ENCODE assay signal across 20 mouse cellular contexts in genomic region chr11:119532460-119532859, GRCm38 (mm10). TPM values are rescaled to one million over a fixed set of nuclear protein-coding genes. Genes with fewer than 3 reads are reported as not detected.
DNase-seq lines count a peak whose midpoint lies in the region; ATAC-seq and TF ChIP-seq lines count a peak whose summit lies in the region.
"Had no signal": no experiment of that assay in that cellular context is flagged by ENCODE, and none has a peak within 500 bp of the region (broad histone marks: within the 10 kb centered on the region; RNA-seq: fewer than 3 reads in every experiment).

No protein-coding gene starts in this region.

- H3K4me1 ChIP-seq in hindbrain, embryonic 15.5 days (replicated peaks), result peaks cover 6% of the 10 kb centered on the region
- no peaks in the 10 kb centered on the region for H3K4me1 ChIP-seq in hindbrain, embryonic 14.5 days (replicated peaks; ENCODE audit: control insufficient read depth, insufficient read depth, low read length)
- H3K4me1 ChIP-seq in midbrain, postnatal 0 days (ENCODE audit: insufficient read depth, low read length), result no peaks in the 10 kb centered on the region
- no peaks in the 10 kb centered on the region for H3K4me1 ChIP-seq in midbrain, embryonic 16.5 days (ENCODE audit: control insufficient read depth, insufficient read depth, low read length)
- no peaks in the 10 kb centered on the region; the same call in 1 of the 2 replicates for H3K4me1 ChIP-seq in heart, embryonic 11.5 days (ENCODE audit: control insufficient read depth, insufficient read depth, low read length)
- H3K4me1 ChIP-seq: stomach, embryonic 15.5 days had no signal

- WGBS in hindbrain, embryonic 15.5 days, result 56% methylated on average over 8 of the region's 8 CpGs
- 51% methylated on average over 8 of the region's 8 CpGs for WGBS in hindbrain, embryonic 14.5 days
- WGBS in midbrain, postnatal 0 days, result 61% methylated on average over 8 of the region's 8 CpGs
- 49% methylated on average over 8 of the region's 8 CpGs for WGBS in midbrain, embryonic 16.5 days
- WGBS in heart, embryonic 11.5 days (ENCODE audit: insufficient replicate concordance), result 72% methylated on average over 8 of the region's 8 CpGs

- no peak overlapping the region for H3K9ac ChIP-seq in hindbrain, embryonic 15.5 days
- H3K9ac ChIP-seq in hindbrain, embryonic 14.5 days, result no peak overlapping the region
- H3K9ac ChIP-seq in midbrain, postnatal 0 days (replicated peaks; ENCODE audit: low read length, poor library complexity, severe bottlenecking), result no peak overlapping the region
- H3K9ac ChIP-seq in midbrain, embryonic 16.5 days (ENCODE audit: low read depth, low read length), result no peak overlapping the region
- no peak overlapping the region for H3K9ac ChIP-seq in heart, embryonic 11.5 days (ENCODE audit: low read depth, low read length)
- H3K9ac ChIP-seq: lung, embryonic 14.5 days; stomach, embryonic 15.5 days had no signal

- no peak overlapping the region for H3K4me2 ChIP-seq in hindbrain, embryonic 15.5 days
- no peak overlapping the region for H3K4me2 ChIP-seq in hindbrain, embryonic 14.5 days (replicated peaks)
- no peak overlapping the region for H3K4me2 ChIP-seq in midbrain, postnatal 0 days (ENCODE audit: low read depth, low read length, poor library complexity, severe bottlenecking)
- no peak overlapping the region for H3K4me2 ChIP-seq in midbrain, embryonic 16.5 days (ENCODE audit: low read length)
- no peak overlapping the region for H3K4me2 ChIP-seq in heart, embryonic 11.5 days
- H3K4me2 ChIP-seq: liver, embryonic 11.5 days; lung, embryonic 14.5 days; midbrain, embryonic 11.5 days; stomach, embryonic 15.5 days had no signal

- no peak for DNase-seq in hindbrain, embryonic 14.5 days (ENCODE audit: low spot score)
- DNase-seq in midbrain, postnatal 0 days (ENCODE audit: low spot score), result peak; percentile 64
- DNase-seq in cerebellum, postnatal 10 days, result peak; percentile 92 to 96
- DNase-seq in right cerebral cortex, postnatal 10 days (ENCODE audit: low spot score in 2 of 2), result no peak
- DNase-seq: adrenal gland, postnatal 10 days; B cell, adult 2 months; gastrocnemius, postnatal 10 days; heart, adult 18-20 months; kidney, adult 2 months; kidney, postnatal 25 days; lung, embryonic 14.5 days; lung, postnatal 4 days; thymus, adult 2 months had no signal

- no peaks in the 10 kb centered on the region for H3K9me3 ChIP-seq in hindbrain, embryonic 15.5 days
- H3K9me3 ChIP-seq in hindbrain, embryonic 14.5 days (ENCODE audit: control insufficient read depth, low read length), result no peaks in the 10 kb centered on the region
- no peaks in the 10 kb centered on the region for H3K9me3 ChIP-seq in midbrain, postnatal 0 days (ENCODE audit: low read length)
- H3K9me3 ChIP-seq in midbrain, embryonic 16.5 days (replicated peaks; ENCODE audit: control insufficient read depth, low read length, poor library complexity, severe bottlenecking), result no peaks in the 10 kb centered on the region
- no peaks in the 10 kb centered on the region for H3K9me3 ChIP-seq in heart, embryonic 11.5 days (replicated peaks; ENCODE audit: control insufficient read depth, low read length)
- H3K9me3 ChIP-seq: limb, embryonic 10.5 days; stomach, embryonic 15.5 days had no signal

- H3K27ac ChIP-seq in hindbrain, embryonic 15.5 days (replicated peaks), result no peak overlapping the region
- H3K27ac ChIP-seq in hindbrain, embryonic 14.5 days, result no peak overlapping the region
- no peak overlapping the region for H3K27ac ChIP-seq in midbrain, postnatal 0 days (ENCODE audit: low read depth, low read length)
- no peak overlapping the region for H3K27ac ChIP-seq in midbrain, embryonic 16.5 days (ENCODE audit: low read length)
- no peak overlapping the region for H3K27ac ChIP-seq in heart, embryonic 11.5 days (ENCODE audit: low read depth, low read length)
- H3K27ac ChIP-seq: limb, embryonic 10.5 days; stomach, embryonic 15.5 days had no signal

- ATAC-seq in hindbrain, embryonic 15.5 days (ENCODE audit: low FRiP score, low read depth), result peak; percentile 30; the same call in 1 of the 2 replicates
- no peak for ATAC-seq in hindbrain, embryonic 14.5 days (ENCODE audit: low FRiP score)
- ATAC-seq in midbrain, postnatal 0 days (ENCODE audit: low FRiP score), result no peak
- no peak for ATAC-seq in midbrain, embryonic 16.5 days
- ATAC-seq in heart, embryonic 11.5 days (replicated peaks; ENCODE audit: insufficient number of reproducible peaks, low FRiP score, low TSS enrichment), result no peak

- H3K36me3 ChIP-seq in hindbrain, embryonic 15.5 days, result no peaks in the 10 kb centered on the region
- no peaks in the 10 kb centered on the region for H3K36me3 ChIP-seq in hindbrain, embryonic 14.5 days (replicated peaks; ENCODE audit: control insufficient read depth, insufficient read depth)
- no peaks in the 10 kb centered on the region for H3K36me3 ChIP-seq in midbrain, postnatal 0 days (ENCODE audit: insufficient read depth, low read length)
- no peaks in the 10 kb centered on the region for H3K36me3 ChIP-seq in midbrain, embryonic 16.5 days (ENCODE audit: control insufficient read depth, insufficient read depth, low read length)
- H3K36me3 ChIP-seq in heart, embryonic 11.5 days (ENCODE audit: control insufficient read depth, insufficient read depth, low read length), result no peaks in the 10 kb centered on the region
- H3K36me3 ChIP-seq: limb, embryonic 10.5 days; stomach, embryonic 15.5 days had no signal

- H3K27me3 ChIP-seq in hindbrain, embryonic 15.5 days, result no peaks in the 10 kb centered on the region
- no peaks in the 10 kb centered on the region for H3K27me3 ChIP-seq in hindbrain, embryonic 14.5 days (ENCODE audit: control insufficient read depth, insufficient read depth, low read length)
- no peaks in the 10 kb centered on the region; the same call in 1 of the 2 replicates for H3K27me3 ChIP-seq in midbrain, postnatal 0 days (ENCODE audit: insufficient read depth, low read length)
- no peaks in the 10 kb centered on the region for H3K27me3 ChIP-seq in midbrain, embryonic 16.5 days (ENCODE audit: control insufficient read depth, insufficient read depth, low read depth, low read length)
- 0 out of 2 replicates have a peak, but pooled peaks cover 9% of the 10 kb centered on the region for H3K27me3 ChIP-seq in heart, embryonic 11.5 days (ENCODE audit: control insufficient read depth, insufficient read depth, low read length)
- H3K27me3 ChIP-seq: stomach, embryonic 15.5 days had no signal

- no peak for TF ChIP-seq CTCF in midbrain, postnatal 0 days (IDR thresholded peaks at IDR 0.05)

- no peak overlapping the region for H3K4me3 ChIP-seq in hindbrain, embryonic 15.5 days
- H3K4me3 ChIP-seq in hindbrain, embryonic 14.5 days (replicated peaks; ENCODE audit: low read length), result no peak overlapping the region
- H3K4me3 ChIP-seq in midbrain, postnatal 0 days (ENCODE audit: low read depth, low read length), result no peak overlapping the region
- H3K4me3 ChIP-seq in midbrain, embryonic 16.5 days (ENCODE audit: low read depth, low read length), result no peak overlapping the region
- H3K4me3 ChIP-seq in heart, embryonic 11.5 days (ENCODE audit: low read depth, low read length), result no peak overlapping the region
- H3K4me3 ChIP-seq: limb, embryonic 10.5 days; stomach, embryonic 15.5 days had no signal

RNA-seq across cellular contexts. Expression of gene Nptx1, which starts 15.1 kb away (rescaled TPM):
- 16.2 and 20.7 TPM in 2 replicates for polyA plus RNA-seq in hindbrain, embryonic 15.5 days (2015; fragmentation: Nextera tagmentation; extraction: Ambion mirVana)
- 17.4 and 20.5 TPM in 2 replicates for polyA plus RNA-seq in hindbrain, embryonic 14.5 days (2014; fragmentation: Nextera tagmentation; extraction: Ambion mirVana)
- 16.3 and 22.4 TPM in 2 replicates for total RNA-seq in midbrain, postnatal 0 days (2014; rRNA removed)
- 7.5 and 7.6 TPM in 2 replicates for polyA plus RNA-seq in midbrain, postnatal 0 days (2015; fragmentation: Nextera tagmentation; extraction: Ambion mirVana)
- polyA plus RNA-seq in midbrain, embryonic 16.5 days (2015; fragmentation: Nextera tagmentation; extraction: Ambion mirVana), result 12.4 and 12.6 TPM in 2 replicates
- polyA plus RNA-seq in heart, embryonic 11.5 days (2014; fragmentation: Nextera tagmentation; extraction: Ambion mirVana), result 0.72 and 0.90 TPM in 2 replicates

RNA-seq across cellular contexts. Expression of gene Endov, which starts 41.3 kb away (rescaled TPM):
- 17.2 and 17.6 TPM in 2 replicates for polyA plus RNA-seq in hindbrain, embryonic 15.5 days (2015; fragmentation: Nextera tagmentation; extraction: Ambion mirVana)
- 11.4 and 15.9 TPM in 2 replicates for polyA plus RNA-seq in hindbrain, embryonic 14.5 days (2014; fragmentation: Nextera tagmentation; extraction: Ambion mirVana)
- 36.7 and 42.0 TPM in 2 replicates for total RNA-seq in midbrain, postnatal 0 days (2014; rRNA removed)
- polyA plus RNA-seq in midbrain, postnatal 0 days (2015; fragmentation: Nextera tagmentation; extraction: Ambion mirVana), result 13.2 and 13.3 TPM in 2 replicates
- 17.3 and 19.8 TPM in 2 replicates for polyA plus RNA-seq in midbrain, embryonic 16.5 days (2015; fragmentation: Nextera tagmentation; extraction: Ambion mirVana)
- polyA plus RNA-seq in heart, embryonic 11.5 days (2014; fragmentation: Nextera tagmentation; extraction: Ambion mirVana), result 8.9 and 9.2 TPM in 2 replicates

Comparison
In these comparisons a context has a peak if more than half of its experiments do, and no peak if none do; other contexts are left out.
1. DNase-seq: peak in midbrain, postnatal 0 days (single experiment) and cerebellum, postnatal 10 days (2 of 2); none in hindbrain, embryonic 14.5 days (single experiment) and right cerebral cortex, postnatal 10 days (0 of 2).